Mouse (Mus musculus): Measurements from ENCODE around the gene Rilp. TPM values are rescaled to one million over a fixed set of nuclear protein-coding genes. Genes with fewer than 3 reads are reported as not detected.

Rilp gene
- total RNA-seq, 2 experiments from 2014 or later: 0.91 to 1.4 TPM

DNA sequence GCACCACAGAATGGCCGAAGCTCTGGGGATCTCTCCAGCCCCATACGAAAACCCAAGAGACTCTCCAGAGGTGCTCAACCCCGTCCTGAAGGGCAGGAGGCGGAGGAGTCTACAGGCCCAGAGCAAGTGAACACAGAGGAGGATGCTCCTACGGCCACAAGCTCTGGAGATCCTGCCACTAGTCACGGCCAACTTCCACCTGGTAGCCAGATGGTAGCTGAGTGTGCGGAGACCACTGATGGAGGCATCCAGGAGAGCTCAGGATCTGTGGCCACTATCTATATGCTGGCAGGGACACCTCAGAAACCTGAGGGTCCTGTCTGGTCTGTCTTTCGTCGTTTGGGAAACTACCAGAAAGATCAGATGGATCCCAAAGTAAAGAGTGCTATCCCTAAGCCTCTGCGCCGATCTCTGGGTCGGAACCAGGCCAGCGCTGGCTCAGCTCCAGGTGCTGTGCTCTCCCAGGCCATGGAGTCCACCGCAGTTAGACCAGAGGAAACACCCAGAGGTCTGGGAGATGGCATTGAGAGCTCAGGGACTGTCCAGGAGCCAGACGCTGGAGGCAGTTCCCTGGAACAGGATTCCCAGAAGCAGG lies 15.7 kb downstream of the Rilp start:
- no peak for TF ChIP-seq CTCF (IDR thresholded peaks at IDR 0.05)
- no peak overlapping the region for H3K27ac ChIP-seq
- no peak for DNase-seq (ENCODE audit: extremely low spot score in 1 of 2, low spot score in 2 of 2)
- no peak overlapping the region for H3K4me3 ChIP-seq
- intact Hi-C loops (cut with DNase I): no loop called here

DNA sequence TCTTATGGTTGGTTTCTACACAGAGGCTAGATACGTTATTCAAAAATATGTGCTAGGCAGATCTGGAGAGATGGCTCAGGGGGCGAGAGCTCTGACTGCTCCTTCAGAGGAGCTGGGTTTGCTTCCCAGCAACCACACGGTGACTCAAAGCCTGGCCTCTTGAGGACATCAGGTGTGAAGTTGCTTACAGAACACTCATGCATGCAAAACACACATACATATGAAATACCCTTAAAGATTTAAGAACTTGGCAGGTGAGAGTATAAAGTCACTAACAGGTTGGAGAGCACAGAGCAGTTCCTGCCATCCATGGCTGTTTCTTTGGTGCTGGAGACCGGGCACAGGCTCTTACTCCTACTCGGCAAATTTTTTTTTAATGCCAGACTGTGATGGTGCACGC lies 17.0 kb downstream of the Rilp start:
- Histone ChIP-seq H3K27ac (no peak overlapping the region), H3K4me3 (no peak overlapping the region)
- no peak for DNase-seq (ENCODE audit: extremely low spot score in 1 of 2, low spot score in 2 of 2)
- intact Hi-C loops (cut with DNase I): no loop called here
- no peak for TF ChIP-seq CTCF (IDR thresholded peaks at IDR 0.05)

DNA sequence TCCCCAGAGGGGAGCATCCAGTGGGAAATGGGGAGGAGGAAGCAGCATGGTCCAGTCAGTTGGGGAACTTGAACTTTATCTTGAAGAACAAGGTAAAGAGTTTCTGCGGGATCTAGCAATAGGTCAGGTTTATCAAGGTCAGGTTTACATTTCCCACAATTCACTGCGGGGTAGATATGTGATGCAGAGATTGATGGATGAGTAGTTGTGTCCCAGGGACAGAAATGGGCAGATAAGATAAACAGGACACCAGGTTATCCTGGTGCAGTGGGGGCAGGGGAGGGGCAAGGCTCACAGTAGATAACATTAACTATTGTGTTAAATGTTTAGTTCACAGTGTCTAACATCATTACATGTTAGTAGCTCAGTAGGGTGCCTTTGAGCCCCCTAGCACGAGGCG lies 19.9 kb downstream of the Rilp start:
- no peak for DNase-seq (ENCODE audit: extremely low spot score in 1 of 2, low spot score in 2 of 2)
- intact Hi-C loops (cut with DNase I): loop anchor here (1.0 kb wide), 1 partner anchor 44 kb away; no protein-coding TSS in a partner anchor
- H3K27ac ChIP-seq: no peak overlapping the region
- no peak for TF ChIP-seq CTCF (IDR thresholded peaks at IDR 0.05)
- no peak overlapping the region for H3K4me3 ChIP-seq

- intact Hi-C loops (cut with DNase I): loop anchor here (1.0 kb wide), 1 partner anchor 43 kb away; no protein-coding TSS in a partner anchor
- peak; percentile 93 to 99 for DNase-seq (ENCODE audit: extremely low spot score in 1 of 2, low spot score in 2 of 2)
- H3K27ac ChIP-seq: peak overlapping the region; percentile 97
- H3K4me3 ChIP-seq: peak overlapping the region; percentile 90
- TF ChIP-seq CTCF (IDR thresholded peaks at IDR 0.05): peak; percentile 99
These were observed 20.4 kb downstream of the Rilp start for GRCm38 (mm10) chr11:75530325-75530724.

- Histone ChIP-seq H3K4me3 (peak overlapping the region; percentile 90), H3K27ac (peak overlapping the region; percentile 97)
- TF ChIP-seq CTCF (IDR thresholded peaks at IDR 0.05): no peak
- no peak for DNase-seq (ENCODE audit: extremely low spot score in 1 of 2, low spot score in 2 of 2)
- intact Hi-C loops (cut with DNase I): loop anchor here (1.0 kb wide), 1 partner anchor 42 kb away; no protein-coding TSS in a partner anchor
These were observed 21.0 kb downstream of the Rilp start for GRCm38 (mm10) chr11:75530845-75531373.

GRCm38 (mm10) chr11:75531469-75532242 lies 21.8 kb downstream of the Rilp start, which contains the start of gene Slc43a2:
Slc43a2 (plus strand) TSS chr11:75531694.
- Histone ChIP-seq H3K4me3 (peak within 1 kb of the TSS; percentile 90), H3K27ac (peak within 1 kb of the TSS; percentile 97)
- no peak; the same call in 1 of the 2 replicates for TF ChIP-seq CTCF (IDR thresholded peaks at IDR 0.05)
- intact Hi-C loops (cut with DNase I): no loop called here
- peak; percentile 94 for DNase-seq (ENCODE audit: extremely low spot score in 1 of 2, low spot score in 2 of 2)

GRCm38 (mm10) chr11:75532340-75533277 lies 22.7 kb downstream of the Rilp start:
- intact Hi-C loops (cut with DNase I): no loop called here
- peak; percentile 27 to 50 for DNase-seq (ENCODE audit: extremely low spot score in 1 of 2, low spot score in 2 of 2)
- peak overlapping the region; percentile 90 for H3K4me3 ChIP-seq
- TF ChIP-seq CTCF (IDR thresholded peaks at IDR 0.05): no peak
- peak overlapping the region; percentile 97 for H3K27ac ChIP-seq

- no peak for DNase-seq (ENCODE audit: extremely low spot score in 1 of 2, low spot score in 2 of 2)
- no peak for TF ChIP-seq CTCF (IDR thresholded peaks at IDR 0.05)
- intact Hi-C loops (cut with DNase I): no loop called here
- Histone ChIP-seq H3K27ac (peak overlapping the region; percentile 97), H3K4me3 (peak overlapping the region; percentile 90)
These were observed 23.6 kb downstream of the Rilp start for GRCm38 (mm10) chr11:75533314-75534015.

GRCm38 (mm10) chr11:75534286-75535033 lies 24.6 kb downstream of the Rilp start:
- Histone ChIP-seq H3K4me3 (no peak overlapping the region; the same call in 1 of the 2 replicates), H3K27ac (peak overlapping the region; percentile 48; the same call in 1 of the 2 replicates)
- TF ChIP-seq CTCF (IDR thresholded peaks at IDR 0.05): no peak
- intact Hi-C loops (cut with DNase I): no loop called here
- DNase-seq (ENCODE audit: extremely low spot score in 1 of 2, low spot score in 2 of 2): no peak
